Mouse (Mus musculus) frontal cortex, adult 2 months (tissue): ENCODE measurements around the gene Gtf2ird1. TPM values are rescaled to one million over a fixed set of nuclear protein-coding genes. Genes with fewer than 3 reads are reported as not detected.
"Not testable (repeated sequence)": the region's sequence is repeated elsewhere in the genome, so short reads cannot be mapped to it uniquely, and the experiment has no call there.

Experiments used
- DNase-seq, 2 experiments: peaks; one replicate each; pipeline ENCODE4 v3.0.0; 2022; ENCODE audit warnings: low spot score in 1 of 2; ENCODE audit errors: extremely low spot score in 1 of 2
- polyA plus RNA-seq: library from polyadenylated mRNA; depleted of rRNA; stranded (reverse); fragments of >200 nt; gene quantifications from 2 replicates; pipeline ENCODE4 v1.2.3, GENCODE M21; 2012; rRNA removed

Gtf2ird1 gene
- polyA plus RNA-seq, result 43.3 and 44.4 TPM in 2 replicates

GRCm38 (mm10) chr5:134456503-134456962, at the start of gene Gtf2ird1:
Gtf2ird1 (minus strand) TSS chr5:134456716.
- DNase-seq, result peak; percentile 63 to 85

- DNase-seq, result peak; percentile 45 to 47
Observed at GRCm38 (mm10) chr5:134505810-134506292, 49.3 kb upstream of the Gtf2ird1 start.

GRCm38 (mm10) chr5:134502591-134502990, 46.1 kb upstream of the Gtf2ird1 start:
- DNase-seq, result no peak

- no peak for DNase-seq
Observed at GRCm38 (mm10) chr5:134501453-134501852, 44.9 kb upstream of the Gtf2ird1 start.

- no peak for DNase-seq
Observed at GRCm38 (mm10) chr5:134500681-134501080, 44.2 kb upstream of the Gtf2ird1 start.

- peak in 1 of 2 experiments; percentile 81 for DNase-seq
Observed at GRCm38 (mm10) chr5:134500062-134500461, 43.5 kb upstream of the Gtf2ird1 start.

GRCm38 (mm10) chr5:134497026-134497425, 40.5 kb upstream of the Gtf2ird1 start:
- DNase-seq, result no peak

GRCm38 (mm10) chr5:134495796-134496195, 39.3 kb upstream of the Gtf2ird1 start:
- no peak for DNase-seq

- DNase-seq, result peak; percentile 77 to 97
Observed at GRCm38 (mm10) chr5:134494142-134494541, 37.6 kb upstream of the Gtf2ird1 start.

GRCm38 (mm10) chr5:134492956-134493355, 36.4 kb upstream of the Gtf2ird1 start:
- DNase-seq, result no peak

GRCm38 (mm10) chr5:134491712-134492417, 35.3 kb upstream of the Gtf2ird1 start:
- DNase-seq, result peak; percentile 67 to 92

- no peak for DNase-seq
Observed at GRCm38 (mm10) chr5:134491206-134491605, 34.7 kb upstream of the Gtf2ird1 start.

- DNase-seq, result peak in 1 of 2 experiments; percentile 60
Observed at GRCm38 (mm10) chr5:134490465-134490864, 33.9 kb upstream of the Gtf2ird1 start.

- no peak for DNase-seq
Observed at GRCm38 (mm10) chr5:134489583-134489982, 33.1 kb upstream of the Gtf2ird1 start.

- no peak for DNase-seq
Observed at GRCm38 (mm10) chr5:134488596-134488995, 32.1 kb upstream of the Gtf2ird1 start.

- DNase-seq, result no peak
Observed at GRCm38 (mm10) chr5:134488042-134488441, 31.5 kb upstream of the Gtf2ird1 start.

GRCm38 (mm10) chr5:134485900-134486665, 29.6 kb upstream of the Gtf2ird1 start:
- peak in 1 of 2 experiments; percentile 88 for DNase-seq

- no peak for DNase-seq
Observed at GRCm38 (mm10) chr5:134485183-134485730, 28.7 kb upstream of the Gtf2ird1 start.

GRCm38 (mm10) chr5:134483291-134483690, 26.8 kb upstream of the Gtf2ird1 start:
- no peak for DNase-seq

GRCm38 (mm10) chr5:134482331-134482730, 25.8 kb upstream of the Gtf2ird1 start:
- no peak for DNase-seq

GRCm38 (mm10) chr5:134478886-134479285, 22.4 kb upstream of the Gtf2ird1 start:
- DNase-seq, result not testable (repeated sequence)
